Mouse (Mus musculus) heart, adult 8-10 months (tissue): ENCODE results near the gene Gast. TPM values are rescaled to one million over a fixed set of nuclear protein-coding genes. Genes with fewer than 3 reads are reported as not detected.
A peak's percentile ranks its signal among the peaks of the same experiment; 100 is the strongest.
"Not testable (repeated sequence)": the region's sequence is repeated elsewhere in the genome, so short reads cannot be mapped to it uniquely, and the experiment has no call there.

Experiments
- DNase-seq: peaks from one replicate; pipeline ENCODE4 v3.0.0; 2022; ENCODE audit warnings: low spot score
- total RNA-seq, 4 experiments: library from RNA; stranded (reverse); gene quantifications; 2 replicates each; pipeline ENCODE4 v1.2.4; 2022

The Gast gene
- total RNA-seq, 4 experiments from 2014 or later = not detected

- DNase-seq = not testable (repeated sequence)
These were observed 13.4 kb upstream of the Gast start for GRCm38 (mm10) chr11:100320701-100321410.

GRCm38 (mm10) chr11:100321479-100322305 is 12.5 kb upstream of the Gast start:
- DNase-seq = not testable (repeated sequence)

GRCm38 (mm10) chr11:100322591-100323258 is 11.5 kb upstream of the Gast start:
- no peak for DNase-seq

- peak; percentile 43 for DNase-seq
These were observed 10.6 kb upstream of the Gast start for GRCm38 (mm10) chr11:100323578-100323977.

- no peak for DNase-seq
These were observed 9.1 kb upstream of the Gast start for GRCm38 (mm10) chr11:100325062-100325629.

GRCm38 (mm10) chr11:100327316-100327715 is 6.9 kb upstream of the Gast start:
- no peak for DNase-seq

GRCm38 (mm10) chr11:100327761-100328160 is 6.4 kb upstream of the Gast start:
- DNase-seq = no peak

GRCm38 (mm10) chr11:100330235-100330634 is 4.0 kb upstream of the Gast start:
- no peak for DNase-seq

GRCm38 (mm10) chr11:100330816-100331375 is 3.3 kb upstream of the Gast start:
- DNase-seq = not testable (repeated sequence)

GRCm38 (mm10) chr11:100332766-100333515 is 1.3 kb upstream of the Gast start:
- DNase-seq = no peak

GRCm38 (mm10) chr11:100335731-100336130 is 1.5 kb downstream of the Gast start:
- no peak for DNase-seq

GRCm38 (mm10) chr11:100344269-100344668 is 10.1 kb downstream of the Gast start:
- DNase-seq = no peak

- no peak for DNase-seq
These were observed 18.1 kb downstream of the Gast start for GRCm38 (mm10) chr11:100352076-100352857.

GRCm38 (mm10) chr11:100355151-100355951 is 21.1 kb downstream of the Gast start:
- no peak for DNase-seq

GRCm38 (mm10) chr11:100355972-100356818 is 22.0 kb downstream of the Gast start, which contains the start of gene Hap1:
Hap1 (minus strand) TSS chr11:100356128.
- DNase-seq = peak; percentile 70

GRCm38 (mm10) chr11:100356819-100357211 is 22.6 kb downstream of the Gast start:
- no peak for DNase-seq

- no peak for DNase-seq
These were observed 23.2 kb downstream of the Gast start for GRCm38 (mm10) chr11:100357408-100357807.

- no peak for DNase-seq
These were observed 26.0 kb downstream of the Gast start for GRCm38 (mm10) chr11:100360175-100360574.
